Mouse (Mus musculus) layer of hippocampus, adult 11-12 months (tissue): Measurements from ENCODE around the gene Gramd4.
A peak's percentile ranks its signal among the peaks of the same experiment; 100 is the strongest.
"Not testable (repeated sequence)": the region's sequence is repeated elsewhere in the genome, so short reads cannot be mapped to it uniquely, and the experiment has no call there.

Source experiments
- DNase-seq: peaks from one replicate; pipeline ENCODE4 v3.0.0; 2022; ENCODE audit warnings: low spot score

Gramd4 gene

DNA sequence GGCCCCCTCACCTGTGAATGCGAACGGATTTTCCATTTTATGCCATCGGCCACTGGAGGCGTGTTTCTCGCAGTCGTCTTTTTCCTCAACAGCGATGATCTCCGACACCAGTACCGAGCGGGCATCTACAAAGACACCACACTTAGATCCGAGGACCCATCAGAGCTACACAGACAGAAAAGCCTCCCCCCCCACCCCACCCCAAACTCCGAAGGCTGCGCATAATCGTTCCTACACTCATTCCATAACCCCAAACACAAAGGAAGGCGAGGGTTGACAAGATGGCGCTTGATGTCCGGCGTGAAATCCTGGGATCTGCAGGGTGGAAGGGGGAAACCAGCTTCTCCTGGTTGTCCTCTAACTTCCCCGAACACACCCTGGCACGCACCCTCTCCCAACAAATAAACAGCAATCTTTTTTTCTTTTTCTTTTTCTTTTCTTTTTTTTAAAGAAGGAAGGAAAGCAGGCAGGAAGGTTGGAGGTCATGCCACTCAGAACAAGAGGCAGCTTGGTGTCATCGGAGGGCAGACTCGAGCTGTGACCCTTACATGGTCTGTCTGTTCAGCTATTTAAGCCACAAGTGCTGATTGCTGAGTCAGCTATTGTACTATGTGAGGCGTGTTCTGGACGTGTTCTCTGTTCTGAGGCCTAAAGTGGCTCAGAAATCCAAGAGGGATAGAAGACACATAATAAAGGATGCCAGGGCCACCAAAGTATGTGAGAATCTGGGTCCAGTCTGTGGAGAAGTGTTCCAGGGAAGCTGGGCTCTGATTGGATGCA is 108.5 kb downstream of the Gramd4 start:
- DNase-seq: no peak

DNA sequence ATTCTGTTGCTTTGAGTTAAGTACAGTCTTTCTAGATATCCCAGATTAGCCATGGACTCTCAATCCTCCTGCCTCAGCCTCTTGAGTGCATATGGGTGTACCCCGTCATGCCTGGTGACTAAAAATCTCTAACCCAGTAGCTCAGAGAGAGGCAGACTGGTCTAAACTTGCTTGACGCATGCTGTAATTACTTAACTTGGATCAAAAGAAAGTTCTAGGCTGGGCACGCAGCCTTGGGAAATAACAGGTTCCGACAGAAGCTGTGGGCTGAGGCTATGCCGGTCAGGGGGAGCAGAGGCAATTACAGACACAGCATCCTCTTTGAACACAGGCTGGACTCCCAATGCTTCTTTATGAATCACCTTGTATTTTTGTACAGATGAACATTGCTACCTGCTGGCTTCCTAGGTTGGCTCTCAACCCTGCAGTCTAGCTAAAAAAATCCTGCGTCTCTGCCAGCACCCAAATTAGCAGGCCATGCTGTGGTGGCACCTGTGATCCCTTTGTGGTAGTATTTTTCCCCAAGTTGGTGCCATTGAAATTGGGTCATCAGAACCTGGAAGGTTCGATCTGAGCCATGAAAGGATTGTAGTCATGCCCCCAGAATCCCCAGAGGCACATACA is 109.6 kb downstream of the Gramd4 start:
- no peak for DNase-seq

GRCm38 (mm10) chr15:86167787-86168504 is 110.5 kb downstream of the Gramd4 start:
- DNase-seq: no peak

DNA sequence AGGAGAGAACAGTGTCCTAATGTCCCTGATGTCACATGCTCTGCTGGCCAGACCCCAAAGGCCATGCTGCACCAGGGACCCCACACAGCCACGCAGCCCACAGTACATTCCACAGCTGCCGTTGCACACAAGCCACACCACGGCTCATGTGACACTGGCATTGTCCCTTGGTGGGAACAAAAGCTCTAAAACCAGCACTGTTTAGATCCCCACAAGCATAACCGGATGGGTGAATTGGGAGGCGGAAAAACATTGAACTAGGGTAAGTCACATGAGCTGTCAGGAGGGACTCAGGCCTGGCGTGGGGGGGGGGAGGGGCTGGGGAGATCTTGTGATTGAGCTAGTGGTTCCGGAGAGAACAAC is 111.0 kb downstream of the Gramd4 start:
- DNase-seq: peak; percentile 78

DNA sequence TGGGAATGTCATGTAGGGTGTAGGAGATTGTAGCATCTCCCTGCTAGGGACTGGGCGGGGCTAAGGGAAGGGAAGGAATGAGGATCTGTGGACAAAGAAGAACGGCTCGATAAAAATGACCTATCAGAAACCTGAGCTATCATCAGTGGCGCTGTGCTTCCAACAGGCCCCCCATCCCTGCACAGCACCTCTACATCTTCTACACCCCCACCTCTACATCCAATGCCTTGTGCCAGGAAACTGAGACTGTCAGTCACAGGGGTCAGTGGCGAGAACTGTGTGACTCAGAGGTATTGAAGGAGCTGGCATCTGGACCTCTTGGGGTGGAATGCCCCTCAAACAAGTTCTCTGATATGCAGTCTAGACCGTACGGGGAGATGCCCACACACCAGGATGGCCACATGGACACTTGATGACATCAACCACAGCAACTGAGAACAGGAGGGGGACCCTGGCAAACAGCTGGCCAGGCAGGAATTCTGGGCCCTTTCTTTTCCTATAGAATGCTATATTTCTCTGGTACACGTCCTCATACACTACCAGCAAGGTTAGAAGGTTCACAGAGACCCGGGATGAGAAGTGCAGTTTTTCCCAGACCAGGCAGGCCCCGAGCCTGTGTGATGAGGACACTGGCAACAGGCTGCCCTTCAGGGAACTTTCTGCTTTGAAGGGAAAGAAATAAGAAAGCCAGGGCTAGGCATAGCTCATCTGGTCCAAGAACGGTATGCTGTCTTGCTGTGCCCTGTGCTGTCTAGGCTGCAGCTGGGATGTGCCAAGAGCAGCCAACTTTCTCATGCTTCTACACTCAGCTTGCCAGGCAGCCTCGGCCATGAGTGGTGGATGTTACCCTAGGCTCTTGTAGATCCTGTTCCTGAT is 111.7 kb downstream of the Gramd4 start:
- DNase-seq: no peak

GRCm38 (mm10) chr15:86169817-86170110 is 112.3 kb downstream of the Gramd4 start:
- no peak for DNase-seq

DNA sequence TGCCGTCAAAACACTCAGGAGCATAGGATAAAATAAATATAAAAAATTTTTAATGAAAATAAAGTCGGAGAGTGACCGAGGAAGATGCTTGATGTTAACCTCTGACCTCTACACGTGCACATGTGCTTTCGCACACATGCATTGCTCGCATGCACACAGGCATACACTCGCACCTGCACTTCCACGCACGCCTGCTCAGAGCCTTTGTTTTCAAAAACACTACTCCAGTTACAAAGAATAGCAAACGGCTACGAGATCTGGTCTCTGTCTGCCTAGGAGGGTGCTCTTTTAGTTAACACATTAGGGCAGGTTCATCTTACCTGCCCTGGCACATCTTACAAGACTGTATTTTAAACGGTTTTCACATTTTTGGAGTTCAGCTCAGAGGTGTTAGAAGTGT is 113.8 kb downstream of the Gramd4 start:
- DNase-seq: no peak

GRCm38 (mm10) chr15:86172124-86172523 is 114.6 kb downstream of the Gramd4 start:
- no peak for DNase-seq

- DNase-seq: no peak
Observed at GRCm38 (mm10) chr15:86172526-86172925, 115.0 kb downstream of the Gramd4 start.

GRCm38 (mm10) chr15:86173136-86173985 is 115.9 kb downstream of the Gramd4 start:
- no peak for DNase-seq

DNA sequence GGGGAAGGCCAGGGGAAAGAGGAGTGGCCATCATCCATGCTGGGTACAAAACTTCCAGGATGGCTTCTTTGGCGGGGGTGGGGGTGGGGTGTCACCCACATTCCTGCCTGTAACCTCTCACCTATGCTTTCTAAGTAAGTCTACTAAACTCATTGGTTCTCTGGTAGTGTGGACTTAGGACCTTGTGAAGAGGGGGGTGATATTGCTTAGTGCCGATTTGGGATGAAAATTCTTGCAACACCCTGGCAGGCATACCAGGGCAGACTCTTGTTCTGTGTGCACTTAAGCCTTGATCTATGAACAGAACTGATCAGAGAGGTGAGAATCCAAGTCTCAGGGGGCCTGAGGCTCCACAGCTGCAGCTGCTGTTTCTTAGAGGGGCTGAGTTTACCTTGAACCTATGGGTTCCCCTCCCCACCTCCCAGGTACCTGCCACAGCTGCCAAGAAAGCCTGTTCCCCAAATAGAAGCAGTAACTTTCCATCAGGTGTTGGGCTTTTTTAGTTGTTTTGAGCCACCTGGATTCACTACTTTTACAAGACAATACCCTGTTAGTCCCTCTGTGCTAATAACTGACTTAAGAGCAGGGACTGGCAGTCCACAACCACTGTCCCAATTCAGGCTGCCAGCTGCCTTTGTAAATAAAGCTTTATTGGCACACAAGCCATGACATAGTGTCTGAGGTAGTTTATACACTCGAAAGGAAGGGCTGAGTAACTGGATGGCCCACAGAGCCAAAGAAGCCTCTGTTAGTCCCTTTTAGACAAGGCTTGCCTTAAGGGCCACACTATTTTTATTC is 118.0 kb downstream of the Gramd4 start:
- no peak for DNase-seq

- DNase-seq: no peak
Observed at GRCm38 (mm10) chr15:86176166-86176565, 118.7 kb downstream of the Gramd4 start.

DNA sequence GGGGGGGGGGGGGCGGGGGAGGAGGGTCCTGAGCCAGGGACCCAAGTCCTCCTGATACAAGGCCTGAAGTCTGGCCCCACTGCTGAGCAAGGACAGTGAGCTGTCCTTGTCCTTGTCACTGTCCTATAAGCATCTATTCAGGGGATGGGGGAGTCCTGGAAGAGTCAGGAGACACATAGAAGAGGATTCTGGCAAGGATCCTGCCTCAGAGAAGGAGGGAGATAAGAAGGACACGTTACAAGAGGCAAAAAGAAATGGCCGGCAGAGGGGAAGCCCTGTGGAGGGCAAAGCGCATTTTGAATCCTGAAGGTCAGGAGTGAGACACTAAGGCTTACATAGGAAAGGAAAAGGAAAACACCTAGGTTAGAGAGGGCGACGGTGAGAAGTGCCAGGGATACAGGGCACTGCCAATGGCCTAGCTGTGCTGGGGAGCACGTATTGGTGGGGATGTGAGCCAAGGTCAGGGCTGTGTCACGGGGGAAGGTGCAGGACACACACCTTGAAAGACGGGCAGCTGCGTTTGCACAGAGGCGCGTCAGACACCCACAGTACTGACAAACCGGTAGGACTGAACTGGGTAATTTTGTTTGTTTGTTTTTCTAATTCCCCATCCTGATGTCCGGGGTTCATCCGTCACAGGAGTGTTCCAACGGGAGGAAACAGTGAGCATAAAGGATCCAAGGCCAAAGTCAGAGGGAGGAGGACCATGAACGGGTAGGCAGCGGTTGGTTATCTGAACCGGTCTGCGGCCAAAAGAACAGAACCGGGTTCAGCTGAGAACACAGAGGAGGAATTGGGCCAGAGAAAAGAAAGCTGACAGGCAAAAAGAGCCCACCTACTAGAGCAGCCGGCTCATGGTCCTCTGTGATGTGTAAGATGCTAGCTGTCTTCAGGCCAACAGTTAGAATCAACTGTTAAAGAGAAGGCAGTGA is 119.5 kb downstream of the Gramd4 start:
- DNase-seq: no peak

DNA sequence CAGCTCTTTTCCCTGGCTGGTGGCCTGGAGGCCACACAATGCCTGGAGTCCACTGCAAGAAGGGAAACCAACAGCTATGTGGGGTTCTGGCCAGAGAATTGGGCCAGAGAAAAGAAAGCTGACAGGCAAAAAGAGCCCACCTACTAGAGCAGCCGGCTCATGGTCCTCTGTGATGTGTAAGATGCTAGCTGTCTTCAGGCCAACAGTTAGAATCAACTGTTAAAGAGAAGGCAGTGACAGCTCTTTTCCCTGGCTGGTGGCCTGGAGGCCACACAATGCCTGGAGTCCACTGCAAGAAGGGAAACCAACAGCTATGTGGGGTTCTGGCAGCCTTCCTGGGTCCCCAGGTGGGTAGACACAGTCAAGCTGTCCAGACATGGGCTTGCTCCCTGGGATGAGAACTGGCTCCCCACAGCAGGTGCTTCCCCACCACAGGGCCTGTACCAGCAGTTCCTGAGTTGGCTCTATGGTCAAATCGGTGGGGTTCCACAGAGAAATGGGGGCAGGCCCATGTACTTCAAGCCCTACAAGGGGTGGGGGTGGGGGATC is 120.3 kb downstream of the Gramd4 start:
- DNase-seq: not testable (repeated sequence)

DNA sequence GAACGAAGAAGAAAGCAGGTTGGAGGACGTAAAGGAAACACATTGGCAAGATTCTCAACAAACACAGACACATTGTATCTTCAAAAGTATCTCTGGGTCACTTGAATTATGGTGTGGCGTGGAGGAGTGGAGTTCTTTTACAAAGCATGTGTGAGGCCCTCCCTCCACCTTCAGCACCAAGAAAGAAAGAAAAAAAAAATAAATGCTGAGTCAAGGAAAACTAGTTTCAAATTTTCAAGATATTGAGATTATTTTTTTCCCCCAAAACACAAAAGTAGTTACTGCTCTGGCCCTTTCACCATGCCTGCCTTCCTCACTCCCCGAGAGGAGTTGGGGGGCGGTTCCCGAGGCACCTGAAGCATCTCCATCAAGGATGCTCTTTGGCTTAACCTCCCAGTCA is 121.1 kb downstream of the Gramd4 start:
- no peak for DNase-seq

GRCm38 (mm10) chr15:86180427-86180826 is 122.9 kb downstream of the Gramd4 start:
- no peak for DNase-seq

- DNase-seq: not testable (repeated sequence)
Observed at GRCm38 (mm10) chr15:86181321-86181720, 123.8 kb downstream of the Gramd4 start.

DNA sequence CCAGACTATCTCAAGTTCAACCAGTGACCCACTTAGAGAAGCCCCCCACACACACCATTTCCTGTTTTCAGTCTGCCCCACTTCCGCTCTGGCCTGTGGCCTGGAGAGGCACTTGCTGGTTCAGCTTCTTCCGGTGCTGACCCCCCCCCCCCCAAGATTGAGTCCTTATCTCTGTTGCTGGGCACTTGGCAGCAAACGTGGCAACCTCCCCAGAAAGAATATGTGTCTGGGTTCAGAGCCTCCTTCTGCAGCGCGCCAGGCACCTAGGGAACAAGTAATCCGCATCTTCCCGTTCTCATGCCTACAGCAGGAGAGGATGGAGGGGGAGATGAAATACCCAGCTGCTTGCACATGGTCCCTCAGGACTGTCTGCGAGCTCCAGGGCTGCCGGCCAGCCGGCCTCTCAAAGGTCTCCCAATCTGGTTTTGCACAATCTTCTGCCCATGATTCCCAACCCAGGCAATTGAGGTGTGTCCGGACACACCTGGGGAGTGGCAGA is 124.5 kb downstream of the Gramd4 start:
- no peak for DNase-seq

DNA sequence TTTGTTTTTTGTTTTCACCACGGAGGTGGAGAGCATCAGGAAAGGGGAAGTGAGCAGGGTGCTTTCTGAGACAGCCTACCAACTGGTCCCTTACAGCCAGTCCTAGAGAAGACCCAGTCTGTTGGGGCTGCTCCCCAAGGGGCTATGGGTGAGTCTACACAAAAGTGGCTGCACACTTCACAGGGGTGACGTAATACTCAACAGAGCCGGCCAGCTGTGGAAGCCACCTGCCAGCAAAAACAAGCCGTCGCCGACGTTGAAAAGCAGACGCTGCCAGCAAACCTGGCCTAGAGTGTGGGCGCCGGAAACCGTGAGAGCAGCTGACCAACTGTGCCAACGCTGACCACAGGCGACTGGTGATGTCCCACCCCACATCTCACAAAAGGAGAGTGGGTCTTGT is 125.2 kb downstream of the Gramd4 start:
- no peak for DNase-seq
